Mouse (Mus musculus): ENCODE measurements around the gene 9030025P20Rik. TPM values are rescaled to one million over a fixed set of nuclear protein-coding genes. Genes with fewer than 3 reads are reported as not detected.

9030025P20Rik gene
- 3.9 and 4.9 TPM in 2 replicates for polyA plus RNA-seq (2012)

GRCm38 (mm10) chr17:14978362-14979038 lies at the start of gene 9030025P20Rik, which contains the start of gene Gm3417:
TSS of gene 9030025P20Rik (plus strand) at chr17:14978468.
TSS of gene Gm3417 (minus strand) at chr17:14978790.

DNA sequence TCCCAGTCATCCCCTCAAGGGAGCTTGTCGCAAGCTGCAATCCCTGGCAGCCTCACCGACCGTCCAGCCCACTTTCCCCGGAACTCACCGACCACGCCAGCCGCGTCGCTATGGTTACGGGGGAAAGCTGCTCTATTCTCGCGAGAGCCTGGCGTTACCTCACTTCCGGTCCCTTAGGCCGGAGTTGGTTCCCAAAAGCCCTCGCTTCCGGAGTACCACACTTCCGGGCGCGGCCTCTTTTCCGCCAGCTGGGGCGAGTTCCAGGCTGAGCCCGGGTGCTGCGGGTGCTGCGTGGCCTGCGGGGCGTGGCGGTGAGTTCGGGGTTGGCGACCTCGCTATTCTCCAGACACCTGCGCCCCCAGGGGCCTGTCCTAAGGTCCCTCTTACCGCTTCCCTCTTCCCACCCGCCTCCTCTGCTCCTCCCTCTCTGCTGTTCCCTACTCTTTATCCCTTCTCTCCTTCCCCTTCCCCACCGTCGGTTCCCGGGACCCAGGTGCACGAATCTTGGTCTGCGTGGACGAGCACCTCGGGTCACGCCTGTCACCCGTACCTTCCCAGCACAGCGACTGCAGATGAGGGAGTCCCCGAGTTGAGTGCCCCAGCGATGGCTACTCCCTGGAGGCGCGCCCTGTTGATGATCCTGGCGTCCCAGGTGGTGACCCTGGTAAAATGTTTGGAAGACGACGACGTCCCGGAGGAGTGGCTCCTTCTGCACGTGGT lies 35.1 kb upstream of the 9030025P20Rik start, which contains the start of the genes Wdr27 and 1600012H06Rik:
TSS of gene Wdr27 (minus strand) at position 150 of the 720 bp plus-strand sequence.
TSS of gene 1600012H06Rik (plus strand) at position 176 of the 720 bp plus-strand sequence.

GRCm38 (mm10) chr17:14960951-14961556 lies 17.2 kb upstream of the 9030025P20Rik start, which contains the start of gene Phf10:
TSS of gene Phf10 (minus strand) at chr17:14961273.

GRCm38 (mm10) chr17:15009706-15010413 lies 31.6 kb downstream of the 9030025P20Rik start, which contains the start of gene Gm3435:
TSS of gene Gm3435 (plus strand) at chr17:15010176.

Other genes with a start within 250 kb of the 9030025P20Rik start
- 2.7 and 3.1 TPM in 2 replicates for gene Wdr27, start 35.3 kb upstream of the 9030025P20Rik start, polyA plus RNA-seq (2012)
- 1.2 and 2.2 TPM in 2 replicates for gene 1600012H06Rik, start 35.3 kb upstream of the 9030025P20Rik start, polyA plus RNA-seq (2012)
- 57.5 and 79.0 TPM in 2 replicates for gene Phf10, start 17.2 kb upstream of the 9030025P20Rik start, polyA plus RNA-seq (2012)
- gene Gm3417, start 322 bp downstream of the 9030025P20Rik start, polyA plus RNA-seq (2012), result 0.40 and 1.4 TPM in 2 replicates
- 0.39 and 0.62 TPM in 2 replicates for gene Gm3435, start 31.7 kb downstream of the 9030025P20Rik start, polyA plus RNA-seq (2012)
- 0.35 and 1.2 TPM in 2 replicates for gene Ermard, start 62.7 kb downstream of the 9030025P20Rik start, polyA plus RNA-seq (2012)
- 2.0 TPM in 2 replicates for gene Tcte3, start 63.0 kb downstream of the 9030025P20Rik start, polyA plus RNA-seq (2012)
- 1.2 and 2.0 TPM in 2 replicates for gene Gm3448, start 63.1 kb downstream of the 9030025P20Rik start, polyA plus RNA-seq (2012)